Mouse (Mus musculus) liver, embryonic 15.5 days (tissue): ENCODE measurements at regions not wholly inside any gene's neighbourhood (a gene's known extent, or its start where the extent isn't known, plus 50 kb on each side); places are given as distances from the start of the nearest gene placed in this dataset.

Experiments used
- ATAC-seq: fragments of 200-750 bp; cut with Nextera tagmentation; 2 replicates; pipeline ENCODE4 v1.8.0; 2017; ENCODE audit warnings: moderate number of reproducible peaks, mild to moderate bottlenecking, moderate library complexity; ENCODE audit not compliant: insufficient read depth
- H3K27ac ChIP-seq: fragments of 300-500 bp; sonication (generic); replicated peaks from 2 replicates; pipeline ENCODE4 v1.5.1; 2015; ENCODE audit warnings: mild to moderate bottlenecking, inconsistent platforms
- H3K27me3 ChIP-seq: fragments of 300-500 bp; sonication (generic); 2 replicates; pipeline ENCODE4 v1.6.1; 2015; ENCODE audit warnings: mild to moderate bottlenecking, inconsistent platforms
- H3K36me3 ChIP-seq: fragments of 300-500 bp; sonication (generic); replicated peaks from 2 replicates; pipeline ENCODE4 v1.6.1; 2015; ENCODE audit warnings: moderate library complexity, mild to moderate bottlenecking, inconsistent platforms
- H3K4me1 ChIP-seq: fragments of 300-500 bp; sonication (generic); replicated peaks from 2 replicates; pipeline ENCODE4 v1.6.1; 2015; ENCODE audit warnings: inconsistent platforms
- H3K4me2 ChIP-seq: fragments of 300-500 bp; sonication (generic); 2 replicates; pipeline ENCODE4 v1.6.1; 2015; ENCODE audit warnings: moderate library complexity, mild to moderate bottlenecking, inconsistent platforms
- H3K4me3 ChIP-seq: fragments of 300-500 bp; sonication (generic); replicated peaks from 2 replicates; pipeline ENCODE4 v1.5.1; 2015; ENCODE audit warnings: mild to moderate bottlenecking, inconsistent platforms
- H3K9ac ChIP-seq: fragments of 300-500 bp; sonication (generic); 2 replicates; pipeline ENCODE4 v1.6.1; 2015; ENCODE audit warnings: moderate library complexity, mild to moderate bottlenecking, inconsistent platforms
- H3K9me3 ChIP-seq: fragments of 300-500 bp; sonication (generic); replicated peaks from 2 replicates; pipeline ENCODE4 v1.6.1; 2016; ENCODE audit warnings: inconsistent platforms
- WGBS: fragments of 180-500 bp; shearing (Covaris S2); methylation state at CpG from one replicate; pipeline ENCODE4 v1.1.7; 2015; ENCODE audit warnings: mixed read lengths; ENCODE audit not compliant: insufficient replicate concordance; 5-methylcytosine and 5-hydroxymethylcytosine counted together

GRCm38 (mm10) chr4:154726636-154727045, 59.0 kb upstream of the Actrt2 start:
- H3K4me1 ChIP-seq: no peaks in the 10 kb centered on the region
- no peak overlapping the region for H3K4me2 ChIP-seq
- ATAC-seq: no peak
- 24% methylated on average over 3 of the region's 3 CpGs for WGBS
- no peak overlapping the region for H3K9ac ChIP-seq
- no peak overlapping the region for H3K27ac ChIP-seq
- no peaks in the 10 kb centered on the region for H3K27me3 ChIP-seq
- H3K4me3 ChIP-seq: no peak overlapping the region
- H3K36me3 ChIP-seq: no peaks in the 10 kb centered on the region
- no peaks in the 10 kb centered on the region for H3K9me3 ChIP-seq

DNA sequence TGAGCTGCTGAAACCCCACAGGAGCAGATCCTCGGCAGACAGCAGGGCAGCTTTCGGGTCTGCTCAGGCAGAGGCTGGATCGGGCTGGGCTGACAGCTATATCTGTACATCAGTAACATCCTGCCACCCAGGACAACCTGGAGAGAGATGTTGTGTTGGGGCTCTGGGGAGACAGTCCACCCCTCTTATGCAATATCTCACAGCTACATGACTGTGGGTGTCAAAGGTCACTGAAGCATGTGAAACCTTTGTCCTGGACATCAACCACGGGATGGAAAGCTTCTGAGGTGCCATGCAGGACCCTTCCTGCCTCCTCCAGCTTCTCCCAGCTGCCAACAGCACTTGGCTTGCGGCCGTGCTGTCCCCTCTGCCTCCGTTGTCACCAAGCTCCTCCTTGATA, 60.3 kb upstream of the Actrt2 start:
- H3K4me1 ChIP-seq: no peaks in the 10 kb centered on the region
- no peak overlapping the region for H3K27ac ChIP-seq
- no peak overlapping the region for H3K9ac ChIP-seq
- H3K27me3 ChIP-seq: no peaks in the 10 kb centered on the region
- H3K9me3 ChIP-seq: no peaks in the 10 kb centered on the region
- no peak for ATAC-seq
- H3K36me3 ChIP-seq: no peaks in the 10 kb centered on the region
- 51% methylated on average over 7 of the region's 7 CpGs for WGBS
- no peak overlapping the region for H3K4me2 ChIP-seq
- H3K4me3 ChIP-seq: no peak overlapping the region

- no peaks in the 10 kb centered on the region for H3K9me3 ChIP-seq
- no peak overlapping the region for H3K4me2 ChIP-seq
- no peaks in the 10 kb centered on the region for H3K36me3 ChIP-seq
- WGBS: 69% methylated on average over 5 of the region's 5 CpGs
- H3K27me3 ChIP-seq: no peaks in the 10 kb centered on the region
- H3K4me3 ChIP-seq: no peak overlapping the region
- no peak overlapping the region for H3K9ac ChIP-seq
- H3K27ac ChIP-seq: no peak overlapping the region
- no peak for ATAC-seq
- H3K4me1 ChIP-seq: no peaks in the 10 kb centered on the region
These were observed 63.0 kb upstream of the Actrt2 start for GRCm38 (mm10) chr4:154730646-154731045.

- H3K4me1 ChIP-seq: no peaks in the 10 kb centered on the region
- no peak overlapping the region for H3K4me3 ChIP-seq
- no peaks in the 10 kb centered on the region for H3K27me3 ChIP-seq
- H3K4me2 ChIP-seq: no peak overlapping the region
- no peak overlapping the region for H3K27ac ChIP-seq
- H3K9me3 ChIP-seq: no peaks in the 10 kb centered on the region
- WGBS: 61% methylated on average over 15 of the region's 15 CpGs
- no peak for ATAC-seq
- H3K36me3 ChIP-seq: no peaks in the 10 kb centered on the region
- H3K9ac ChIP-seq: no peak overlapping the region
These were observed 63.7 kb upstream of the Actrt2 start for GRCm38 (mm10) chr4:154731345-154731744.

- no peak overlapping the region for H3K9ac ChIP-seq
- WGBS: 61% methylated on average over 6 of the region's 6 CpGs
- no peak overlapping the region for H3K4me2 ChIP-seq
- no peaks in the 10 kb centered on the region for H3K27me3 ChIP-seq
- no peaks in the 10 kb centered on the region for H3K9me3 ChIP-seq
- H3K4me3 ChIP-seq: no peak overlapping the region
- no peak overlapping the region for H3K27ac ChIP-seq
- H3K36me3 ChIP-seq: no peaks in the 10 kb centered on the region
- no peaks in the 10 kb centered on the region for H3K4me1 ChIP-seq
- ATAC-seq: no peak
These were observed 68.4 kb upstream of the Actrt2 start for GRCm38 (mm10) chr4:154736071-154736470.

DNA sequence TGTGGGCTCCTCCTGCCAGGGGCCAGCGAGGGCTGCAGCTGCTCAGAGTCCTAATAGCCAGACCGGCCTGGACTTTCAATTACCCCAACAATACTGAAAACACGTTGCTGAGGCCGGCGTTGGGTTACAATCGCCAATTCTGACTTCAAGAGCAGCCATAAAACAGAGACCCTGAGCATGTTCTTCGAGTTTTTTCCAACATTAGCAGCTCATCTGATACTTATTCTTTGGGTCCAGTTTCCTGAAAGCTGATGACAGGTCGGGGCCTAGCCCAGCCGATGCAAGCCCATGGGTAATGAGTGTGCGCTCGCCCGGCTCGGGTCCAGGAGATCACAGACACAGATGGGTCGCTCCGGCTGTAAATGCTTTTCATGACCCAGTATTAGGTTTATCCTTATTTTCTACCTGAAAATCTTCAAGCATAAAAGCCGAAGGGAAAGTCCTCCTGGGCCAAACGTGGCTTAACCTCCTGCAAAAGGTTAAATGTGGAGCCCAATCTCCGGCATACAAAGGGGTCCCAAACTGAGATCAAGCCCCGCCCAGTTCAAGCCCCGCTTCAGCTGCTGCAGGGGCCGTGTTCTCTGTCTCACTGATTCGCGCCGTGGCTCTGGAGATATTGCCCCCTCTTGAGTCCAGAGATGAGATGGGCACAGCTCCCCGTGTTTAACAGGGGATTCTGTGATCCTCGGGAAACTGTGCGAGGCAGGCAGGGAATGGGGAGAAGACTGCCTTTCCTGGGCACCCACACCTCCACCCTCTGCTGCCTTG, 73.6 kb upstream of the Actrt2 start:
- Histone ChIP-seq H3K4me1 (no peaks in the 10 kb centered on the region), H3K9me3 (no peaks in the 10 kb centered on the region), H3K27me3 (no peaks in the 10 kb centered on the region), H3K27ac (no peak overlapping the region), H3K4me3 (no peak overlapping the region), H3K9ac (no peak overlapping the region), H3K36me3 (no peaks in the 10 kb centered on the region), H3K4me2 (no peak overlapping the region)
- 51% methylated on average over 27 of the region's 27 CpGs for WGBS
- ATAC-seq: no peak

- Histone ChIP-seq H3K9ac (no peak overlapping the region), H3K4me1 (no peaks in the 10 kb centered on the region), H3K4me2 (no peak overlapping the region), H3K4me3 (no peak overlapping the region), H3K9me3 (no peaks in the 10 kb centered on the region), H3K27me3 (no peaks in the 10 kb centered on the region), H3K36me3 (no peaks in the 10 kb centered on the region), H3K27ac (no peak overlapping the region)
- no peak for ATAC-seq
- 75% methylated on average over 16 of the region's 16 CpGs for WGBS
These were observed 78.8 kb upstream of the Actrt2 start for GRCm38 (mm10) chr4:154746323-154747005.

DNA sequence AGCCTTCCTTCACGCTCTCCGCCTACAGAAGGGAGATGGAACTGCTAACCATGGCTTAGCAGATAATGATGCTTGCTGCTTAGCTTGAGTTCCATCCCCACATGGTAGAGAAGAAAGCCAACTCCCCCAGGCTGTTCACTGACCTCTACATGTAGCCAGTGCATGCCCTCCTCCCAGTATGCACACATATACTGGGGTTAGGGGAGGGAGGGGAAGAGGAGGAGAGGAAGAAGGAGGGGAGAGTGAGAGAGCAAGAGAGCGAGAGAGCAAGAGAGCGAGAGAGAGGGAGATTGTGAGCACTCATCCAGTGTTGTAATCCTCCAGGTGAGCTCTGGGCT, 79.3 kb upstream of the Actrt2 start:
- 64% methylated on average over 4 of the region's 4 CpGs for WGBS
- no peak for ATAC-seq
- H3K27ac ChIP-seq: no peak overlapping the region
- no peaks in the 10 kb centered on the region for H3K9me3 ChIP-seq
- H3K36me3 ChIP-seq: no peaks in the 10 kb centered on the region
- H3K4me2 ChIP-seq: no peak overlapping the region
- no peak overlapping the region for H3K9ac ChIP-seq
- no peaks in the 10 kb centered on the region for H3K27me3 ChIP-seq
- H3K4me1 ChIP-seq: no peaks in the 10 kb centered on the region
- H3K4me3 ChIP-seq: no peak overlapping the region

DNA sequence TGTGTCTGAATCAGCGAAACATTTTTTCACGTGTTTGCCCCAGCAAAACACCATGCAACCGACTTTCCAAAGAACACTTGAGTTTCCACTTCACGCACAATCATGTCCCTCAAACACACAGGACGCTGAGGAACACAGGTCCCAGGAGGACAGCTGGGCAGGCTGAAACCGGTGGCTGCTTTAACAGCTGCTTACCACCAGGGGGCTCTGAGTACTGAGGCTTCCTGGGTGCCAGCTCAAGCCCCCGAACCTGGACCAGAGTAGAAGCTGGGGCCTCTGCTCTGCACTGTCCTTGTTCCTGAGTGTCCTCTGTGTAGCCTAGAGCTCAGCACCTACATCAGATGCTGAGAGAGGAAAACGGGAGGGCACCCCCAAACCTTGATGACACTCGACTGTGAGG, 81.5 kb upstream of the Actrt2 start:
- ATAC-seq: no peak
- Histone ChIP-seq H3K4me1 (no peaks in the 10 kb centered on the region), H3K36me3 (no peaks in the 10 kb centered on the region), H3K9ac (no peak overlapping the region), H3K27me3 (no peaks in the 10 kb centered on the region), H3K9me3 (no peaks in the 10 kb centered on the region), H3K27ac (no peak overlapping the region), H3K4me2 (no peak overlapping the region), H3K4me3 (no peak overlapping the region)
- 33% methylated on average over 9 of the region's 9 CpGs for WGBS

DNA sequence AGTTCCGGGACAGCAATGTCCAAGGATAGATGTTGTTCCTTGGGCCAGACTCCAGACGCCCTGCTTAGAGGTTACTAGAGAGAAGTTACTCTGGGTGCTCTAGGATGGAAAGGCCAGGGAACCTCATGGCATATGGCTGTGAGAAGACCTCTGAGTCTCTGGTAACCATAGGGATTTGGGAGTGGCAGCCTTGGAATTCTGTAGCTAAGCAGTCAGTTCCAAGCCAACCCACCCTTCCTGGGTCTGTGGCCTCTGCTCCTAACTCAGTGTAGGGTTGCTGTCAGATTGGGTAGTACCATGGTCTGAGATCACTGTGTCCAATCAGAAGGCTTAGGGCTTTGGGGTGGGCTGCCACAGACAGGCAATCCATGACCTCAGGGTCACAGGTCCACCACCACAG, 82.3 kb upstream of the Actrt2 start:
- Histone ChIP-seq H3K9me3 (no peaks in the 10 kb centered on the region), H3K9ac (no peak overlapping the region), H3K36me3 (no peaks in the 10 kb centered on the region), H3K27ac (no peak overlapping the region), H3K4me3 (no peak overlapping the region), H3K4me1 (no peaks in the 10 kb centered on the region), H3K4me2 (no peak overlapping the region), H3K27me3 (no peaks in the 10 kb centered on the region)
- ATAC-seq: no peak
- 55% methylated on average over 2 of the region's 2 CpGs for WGBS

DNA sequence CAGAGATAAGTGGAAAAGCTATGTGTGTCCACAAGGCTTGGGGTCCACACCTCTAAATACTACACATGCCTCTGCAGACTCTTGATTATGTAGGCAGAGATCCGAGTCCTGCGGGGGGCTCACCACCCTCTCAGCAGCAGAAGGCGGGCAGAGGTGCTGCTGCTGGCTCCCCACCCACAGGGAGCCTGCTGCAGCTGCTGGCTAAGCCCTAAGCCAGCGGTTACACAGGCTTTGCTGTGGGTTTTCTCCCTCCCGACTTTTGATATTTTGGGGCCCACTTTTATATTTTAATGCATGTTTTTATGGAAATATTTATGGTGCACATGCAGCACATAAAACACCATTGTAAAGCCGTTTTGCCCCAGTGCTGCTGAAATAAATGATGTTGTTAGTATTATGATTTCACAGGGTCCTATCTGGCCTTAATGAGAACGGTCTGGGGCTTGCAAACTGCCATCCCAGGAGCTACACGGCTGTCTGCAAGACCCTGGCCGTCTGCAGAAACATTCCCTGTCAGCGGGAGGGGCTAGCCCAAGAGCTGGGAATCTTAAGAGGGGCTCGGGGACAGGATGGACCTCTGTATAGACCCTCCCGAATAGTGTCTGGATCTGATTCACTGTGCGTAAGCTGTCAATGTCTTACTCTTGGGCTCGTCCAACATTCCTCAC, 82.9 kb upstream of the Actrt2 start:
- 51% methylated on average over 14 of the region's 14 CpGs for WGBS
- Histone ChIP-seq H3K9me3 (no peaks in the 10 kb centered on the region), H3K4me3 (no peak overlapping the region), H3K36me3 (no peaks in the 10 kb centered on the region), H3K9ac (no peak overlapping the region), H3K4me1 (no peaks in the 10 kb centered on the region), H3K27me3 (no peaks in the 10 kb centered on the region), H3K27ac (no peak overlapping the region), H3K4me2 (no peak overlapping the region)
- ATAC-seq: no peak
